Mouse (Mus musculus) kidney, postnatal 0 days (tissue): ENCODE data around the gene Atp1a2. TPM values are rescaled to one million over a fixed set of nuclear protein-coding genes. Genes with fewer than 3 reads are reported as not detected.

Source experiments
- ATAC-seq: fragments of 200-750 bp; cut with Nextera tagmentation; replicated peaks from 2 replicates; pipeline ENCODE4 v1.8.0; 2017; ENCODE audit warnings: low read depth, moderate number of reproducible peaks, moderate TSS enrichment, moderate library complexity; ENCODE audit not compliant: low FRiP score
- DNase-seq: peaks from one replicate; pipeline ENCODE4 v3.0.0-alpha.2; 2016; ENCODE audit warnings: low spot score
- H3K27ac ChIP-seq: fragments of 300-500 bp; sonication (generic); 2 replicates; pipeline ENCODE4 v1.5.1; 2014; ENCODE audit warnings: mild to moderate bottlenecking
- H3K27me3 ChIP-seq: fragments of 300-500 bp; sonication (generic); 2 replicates; pipeline ENCODE4 v1.6.1; 2014; ENCODE audit warnings: low read length, mixed read lengths; ENCODE audit not compliant: insufficient read depth
- H3K36me3 ChIP-seq: fragments of 300-500 bp; sonication (generic); 2 replicates; pipeline ENCODE4 v1.6.1; 2014; ENCODE audit warnings: low read length, mixed read lengths; ENCODE audit not compliant: insufficient read depth
- H3K4me1 ChIP-seq: fragments of 300-500 bp; sonication (generic); replicated peaks from 2 replicates; pipeline ENCODE4 v1.6.1; 2014; ENCODE audit warnings: antibody characterized with exemption, low read length, mixed read lengths; ENCODE audit not compliant: insufficient read depth
- H3K4me2 ChIP-seq: fragments of 300-500 bp; sonication (generic); 2 replicates; pipeline ENCODE4 v1.6.1; 2014; ENCODE audit warnings: mild to moderate bottlenecking, low read length, moderate library complexity, mixed read lengths
- H3K4me3 ChIP-seq: fragments of 300-500 bp; sonication (generic); replicated peaks from 2 replicates; pipeline ENCODE4 v1.5.1; 2014; ENCODE audit warnings: low read depth, low read length
- H3K9ac ChIP-seq: fragments of 300-500 bp; sonication (generic); 2 replicates; pipeline ENCODE4 v1.6.1; 2014; ENCODE audit warnings: low read depth, low read length
- H3K9me3 ChIP-seq: fragments of 300-500 bp; sonication (generic); replicated peaks from 2 replicates; pipeline ENCODE4 v1.6.1; 2016; ENCODE audit warnings: low read length, inconsistent platforms, mixed read lengths
- CTCF ChIP-seq: IDR thresholded peaks from 2 replicates; pipeline ENCODE4 v1.5.1; 2016; ENCODE audit warnings: antibody characterized with exemption, low read depth, mild to moderate bottlenecking, moderate library complexity
- WGBS: fragments of 180-500 bp; shearing (Covaris S2); extraction: QIAGEN DNeasy Blood & Tissue Kit; methylation state at CpG from one replicate; pipeline ENCODE4 v1.1.7; 2014; 5-methylcytosine and 5-hydroxymethylcytosine counted together
- polyA plus RNA-seq: library from polyadenylated mRNA; unstranded; fragments of >200 nt; fragmentation: Nextera tagmentation; extraction: Ambion mirVana; gene quantifications from 2 replicates; pipeline ENCODE4 v1.2.1, GENCODE M21; 2015

The Atp1a2 gene
- polyA plus RNA-seq, 1 experiment from 2014 or later, result 1.6 TPM

DNA sequence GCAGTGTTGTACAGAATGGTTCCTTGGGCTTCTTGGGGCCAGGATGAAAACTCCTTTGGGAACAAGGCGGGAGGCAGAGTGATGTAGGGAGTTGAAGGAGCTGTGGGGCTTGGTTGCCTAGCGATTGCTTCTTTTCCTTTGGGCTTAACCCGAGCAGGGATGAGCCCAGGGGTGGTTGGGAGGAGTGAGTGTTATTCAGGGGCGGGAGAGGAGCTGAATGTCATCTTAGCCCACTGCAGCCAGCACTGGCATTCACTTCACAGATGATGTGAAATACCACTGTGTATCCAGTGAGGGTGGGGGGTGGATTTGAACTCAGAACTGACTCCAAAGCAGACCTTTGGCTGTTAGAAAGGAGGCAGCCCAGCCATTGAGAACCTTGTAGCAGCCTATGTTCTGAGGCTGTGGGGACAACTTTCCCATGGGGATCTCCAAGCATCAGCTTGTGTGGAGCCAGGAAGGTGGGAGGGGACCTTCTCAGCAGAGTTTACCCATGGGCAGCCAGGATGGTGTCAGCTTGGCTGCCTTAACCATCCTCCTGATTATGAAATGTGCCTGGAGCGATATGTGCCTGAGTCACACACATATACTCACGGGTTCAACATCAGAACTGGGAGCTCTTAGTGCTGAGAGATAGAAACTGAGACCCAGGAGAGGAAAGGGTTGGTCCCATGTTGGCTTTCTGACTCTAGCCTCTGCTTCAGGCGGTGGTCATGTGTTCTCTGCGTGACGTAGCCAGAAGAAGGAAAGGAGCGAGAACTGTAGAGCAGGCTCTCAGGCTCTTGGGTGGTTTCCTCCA lies 15.9 kb upstream of the Atp1a2 start:
- H3K4me1 ChIP-seq, result 0 out of 2 replicates have a peak, but pooled peaks cover 11% of the 10 kb centered on the region
- no peak overlapping the region for H3K27ac ChIP-seq
- WGBS, result 74% methylated on average over 10 of the region's 10 CpGs
- ATAC-seq (no peak), DNase-seq (no peak)
- H3K9ac ChIP-seq, result no peak overlapping the region
- H3K9me3 ChIP-seq, result no peaks in the 10 kb centered on the region
- H3K36me3 ChIP-seq, result 0 out of 2 replicates have a peak, but pooled peaks cover 12% of the 10 kb centered on the region
- H3K4me3 ChIP-seq, result no peak overlapping the region
- no peak overlapping the region for H3K4me2 ChIP-seq
- no peaks in the 10 kb centered on the region for H3K27me3 ChIP-seq
- TF ChIP-seq CTCF, result no peak

DNA sequence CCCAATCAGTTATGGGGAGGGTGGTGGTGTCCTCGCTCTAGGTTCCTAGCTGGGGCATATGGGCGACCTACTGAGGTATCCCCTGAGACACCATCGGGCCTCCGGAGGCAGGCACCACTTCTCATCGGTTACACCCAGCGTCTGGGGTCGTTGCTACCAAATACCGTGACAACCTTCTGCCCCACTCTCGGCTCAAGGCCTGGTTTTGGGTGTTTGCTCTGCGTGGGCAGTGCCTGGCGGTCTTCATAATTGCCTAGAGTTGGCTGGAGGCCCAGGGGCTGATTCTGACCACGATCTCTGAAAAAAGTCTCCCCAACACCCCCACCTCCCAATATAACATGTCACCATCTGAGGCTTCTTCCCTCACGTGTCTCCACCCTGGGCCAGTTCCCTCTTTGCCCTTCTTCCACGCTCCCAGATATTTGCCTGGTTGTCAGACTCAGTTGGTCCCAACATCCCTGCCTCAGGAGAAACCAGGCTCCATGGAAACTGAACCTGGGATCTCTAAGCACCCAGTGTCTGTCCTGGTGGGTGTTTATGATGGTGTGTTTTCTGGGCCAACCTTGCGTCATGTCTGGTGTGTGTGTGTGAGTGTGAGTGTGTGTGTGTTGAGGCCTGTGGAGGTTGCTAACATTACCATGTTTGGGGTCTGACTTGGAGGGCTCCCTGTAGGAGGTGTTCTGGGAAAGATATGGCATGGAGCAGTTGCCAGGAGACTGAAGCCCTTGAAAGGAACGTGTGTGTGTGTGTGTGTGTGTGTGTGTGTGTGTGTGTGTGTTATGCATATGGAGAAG lies 15.1 kb upstream of the Atp1a2 start:
- peak; percentile 1 for ATAC-seq
- TF ChIP-seq CTCF, result no peak
- peak; percentile 59 for DNase-seq
- H3K4me1 ChIP-seq, result 0 out of 2 replicates have a peak, but pooled peaks cover 11% of the 10 kb centered on the region
- 0 out of 2 replicates have a peak, but pooled peaks cover 4% of the 10 kb centered on the region for H3K36me3 ChIP-seq
- peak overlapping the region; percentile 69 for H3K9ac ChIP-seq
- peak overlapping the region; percentile 71 for H3K4me3 ChIP-seq
- H3K27me3 ChIP-seq, result no peaks in the 10 kb centered on the region
- WGBS, result 10% methylated on average over 16 of the region's 16 CpGs
- no peaks in the 10 kb centered on the region for H3K9me3 ChIP-seq
- peak overlapping the region; percentile 96; the same call in 1 of the 2 replicates for H3K27ac ChIP-seq
- peak overlapping the region; percentile 85 for H3K4me2 ChIP-seq

DNA sequence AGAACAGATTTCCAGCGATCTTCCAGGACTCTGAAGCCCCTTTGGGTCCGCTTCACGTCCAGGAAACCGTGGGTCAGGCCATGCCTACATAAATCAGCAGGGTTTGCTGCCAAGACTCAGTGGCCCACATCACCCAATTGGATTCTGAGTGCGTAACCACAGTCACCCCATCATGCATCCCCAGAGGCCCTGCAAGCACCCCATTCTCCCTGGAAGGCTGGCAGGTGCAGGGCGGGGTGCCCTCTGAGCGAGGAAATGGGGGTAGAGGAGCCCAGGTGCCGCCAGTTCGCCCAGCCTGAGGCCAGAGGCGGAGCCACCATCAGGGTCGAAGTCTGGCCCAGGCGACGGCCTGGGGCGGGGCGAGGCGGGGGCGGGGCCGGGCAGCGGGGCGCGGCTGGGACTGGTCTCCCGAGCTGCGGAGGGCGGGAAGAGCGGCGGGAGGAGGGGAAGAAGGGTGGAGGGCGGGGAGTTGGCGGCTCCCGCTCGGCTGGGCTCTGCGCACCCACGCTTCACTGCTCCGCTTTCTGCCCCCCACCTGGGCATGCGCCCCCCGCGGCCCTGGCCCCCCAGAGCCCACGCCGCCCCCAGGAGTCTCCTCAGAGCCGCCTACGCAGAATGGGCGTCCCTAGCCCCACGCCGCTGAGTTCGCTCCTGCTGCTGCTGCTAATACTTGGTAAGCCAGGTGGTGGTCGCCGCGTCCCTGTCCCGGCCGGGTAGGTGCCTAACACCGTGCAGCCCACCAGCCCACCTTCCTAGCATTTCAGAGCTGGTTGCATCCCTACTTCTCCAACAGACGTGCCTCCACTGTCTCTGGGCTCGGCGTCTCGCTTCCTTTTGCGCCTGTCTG lies 14.3 kb upstream of the Atp1a2 start:
- Histone ChIP-seq H3K9me3 (no peaks in the 10 kb centered on the region), H3K4me2 (peak overlapping the region; percentile 85), H3K4me1 (0 out of 2 replicates have a peak, but pooled peaks cover 11% of the 10 kb centered on the region), H3K27ac (peak overlapping the region; percentile 96), H3K4me3 (peak overlapping the region; percentile 71), H3K27me3 (no peaks in the 10 kb centered on the region), H3K9ac (peak overlapping the region; percentile 69), H3K36me3 (0 out of 2 replicates have a peak, but pooled peaks cover under 1% of the 10 kb centered on the region)
- TF ChIP-seq CTCF, result no peak
- DNase-seq (peak; percentile 94), ATAC-seq (peak; percentile 69)
- WGBS, result 0% methylated on average over 37 of the region's 55 CpGs

DNA sequence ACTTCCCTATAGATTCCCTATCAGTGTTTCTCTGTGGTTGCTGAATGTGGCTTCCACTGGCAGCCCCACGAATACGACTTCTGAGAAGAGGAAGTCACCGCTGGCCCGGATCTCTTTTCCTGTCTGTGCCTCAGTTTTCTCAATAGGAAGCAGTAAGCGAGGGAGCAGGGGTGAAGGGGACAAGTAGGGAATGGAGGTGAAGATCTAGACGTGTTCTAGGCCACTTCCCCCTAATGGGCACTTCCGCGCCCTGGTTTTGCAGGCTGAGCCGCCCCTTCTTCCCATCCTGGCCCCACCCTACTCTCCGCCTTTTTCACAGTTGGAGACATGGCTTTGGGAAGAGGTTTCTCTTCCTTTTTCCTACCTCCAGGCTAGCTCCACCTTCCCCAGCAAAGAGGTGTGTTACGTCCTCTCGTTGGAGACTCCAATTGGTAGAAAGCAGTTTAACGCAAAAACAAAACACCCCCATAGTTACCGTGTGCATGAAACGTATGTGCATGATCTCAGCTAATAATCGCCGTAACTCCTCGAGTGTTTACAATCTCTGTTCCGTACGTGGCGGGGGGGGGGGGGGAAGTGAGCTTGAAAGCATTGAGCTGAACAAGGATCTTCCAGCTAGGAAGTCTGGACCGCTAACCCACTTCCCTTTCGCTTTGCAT lies 13.5 kb upstream of the Atp1a2 start:
- ATAC-seq, result peak; percentile 18; the same call in 1 of the 2 replicates

DNA sequence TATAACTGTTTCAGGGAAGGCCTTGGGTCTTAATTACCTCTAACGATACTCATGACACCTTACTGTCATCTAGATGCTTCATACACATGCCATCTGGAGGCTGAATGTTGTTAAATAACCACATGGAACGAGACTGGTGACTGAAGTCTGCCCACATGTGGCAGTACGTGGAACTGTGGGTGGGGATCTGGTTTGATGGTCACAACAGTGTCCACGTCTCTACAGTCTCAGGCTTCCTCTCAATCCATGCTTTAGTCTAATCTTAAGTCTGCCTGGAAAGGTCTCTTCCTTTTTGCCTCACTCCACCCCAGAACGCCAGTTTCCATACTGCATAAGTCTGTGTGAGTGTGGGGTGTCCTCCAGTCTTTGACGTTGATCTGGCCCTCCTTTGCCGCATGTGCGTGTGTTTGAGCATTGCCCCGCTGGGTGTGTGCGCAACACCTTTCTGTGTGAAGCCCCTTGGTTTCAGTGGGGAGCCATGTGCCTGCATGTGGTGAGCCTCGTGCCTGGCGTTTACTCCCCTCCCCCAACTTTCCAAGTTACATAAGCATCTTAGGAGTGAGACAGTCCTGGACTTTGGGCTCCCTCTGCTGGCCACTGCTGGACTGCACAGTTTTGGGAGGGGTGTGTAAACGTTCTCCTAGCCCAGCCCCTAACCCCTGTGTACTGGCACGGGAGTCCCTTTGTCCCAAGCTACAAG lies 12.0 kb upstream of the Atp1a2 start:
- under 1% methylated on average over 14 of the region's 14 CpGs for WGBS

More for the DNA sequence above, 13.5 kb upstream of the Atp1a2 start:
- 3% methylated on average over 23 of the region's 23 CpGs for WGBS
- Histone ChIP-seq H3K9ac (peak overlapping the region; percentile 69), H3K36me3 (no peaks in the 10 kb centered on the region), H3K27me3 (no peaks in the 10 kb centered on the region), H3K4me3 (peak overlapping the region; percentile 71), H3K4me2 (peak overlapping the region; percentile 85), H3K27ac (peak overlapping the region; percentile 96), H3K9me3 (no peaks in the 10 kb centered on the region), H3K4me1 (0 out of 2 replicates have a peak, but pooled peaks cover 13% of the 10 kb centered on the region)
- TF ChIP-seq CTCF, result no peak; the same call in 1 of the 2 replicates
- peak; percentile 84 for DNase-seq

More for the DNA sequence above, 12.0 kb upstream of the Atp1a2 start:
- no peaks in the 10 kb centered on the region for H3K9me3 ChIP-seq
- H3K27me3 ChIP-seq, result no peaks in the 10 kb centered on the region
- DNase-seq (peak; percentile 98), ATAC-seq (peak; percentile 80)
- H3K4me2 ChIP-seq, result peak overlapping the region; percentile 63
- peak; percentile 96 for TF ChIP-seq CTCF
- no peaks in the 10 kb centered on the region for H3K36me3 ChIP-seq
- H3K27ac ChIP-seq, result peak overlapping the region; percentile 82
- H3K9ac ChIP-seq, result peak overlapping the region; percentile 58; the same call in 1 of the 2 replicates
- 0 out of 2 replicates have a peak, but pooled peaks cover 13% of the 10 kb centered on the region for H3K4me1 ChIP-seq
- peak overlapping the region; percentile 18; the same call in 1 of the 2 replicates for H3K4me3 ChIP-seq
